Mouse (Mus musculus) heart, adult 11 months (tissue): ENCODE results near the gene Nudt7.

Experiments used
- DNase-seq: peaks from one replicate; pipeline ENCODE4 v3.0.0; 2022

Gene Nudt7

DNA sequence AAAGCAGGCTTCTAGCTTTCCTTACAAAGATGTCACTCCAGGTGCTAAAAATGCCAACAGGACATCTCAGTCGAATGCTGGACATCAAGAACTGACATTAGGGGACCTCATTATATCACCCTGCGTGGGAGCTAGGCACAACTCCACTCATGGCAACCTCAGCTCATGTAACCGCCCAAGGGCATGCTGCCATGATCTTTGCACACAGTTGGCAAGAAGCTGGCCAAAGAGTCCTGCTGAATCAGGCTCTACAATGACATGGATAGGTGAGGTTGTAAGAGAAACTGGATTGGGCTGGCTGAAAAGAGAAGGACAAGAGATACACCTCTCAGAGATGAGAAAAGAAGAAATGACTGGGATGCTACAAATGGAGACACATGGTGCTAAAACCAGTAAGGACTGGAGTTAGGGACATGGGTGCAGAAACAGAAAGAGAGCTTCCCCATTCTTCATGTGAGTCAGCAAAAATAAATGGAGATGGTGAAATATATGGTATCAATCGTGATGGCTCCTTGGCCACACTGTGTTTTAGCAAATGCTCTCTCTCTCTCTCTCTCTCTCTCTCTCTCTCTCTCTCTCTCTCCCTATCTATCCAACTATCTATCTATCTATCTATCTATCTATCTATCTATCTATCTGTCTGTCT, 10.4 kb downstream of the Nudt7 start:
- peak; percentile 96 for DNase-seq

DNA sequence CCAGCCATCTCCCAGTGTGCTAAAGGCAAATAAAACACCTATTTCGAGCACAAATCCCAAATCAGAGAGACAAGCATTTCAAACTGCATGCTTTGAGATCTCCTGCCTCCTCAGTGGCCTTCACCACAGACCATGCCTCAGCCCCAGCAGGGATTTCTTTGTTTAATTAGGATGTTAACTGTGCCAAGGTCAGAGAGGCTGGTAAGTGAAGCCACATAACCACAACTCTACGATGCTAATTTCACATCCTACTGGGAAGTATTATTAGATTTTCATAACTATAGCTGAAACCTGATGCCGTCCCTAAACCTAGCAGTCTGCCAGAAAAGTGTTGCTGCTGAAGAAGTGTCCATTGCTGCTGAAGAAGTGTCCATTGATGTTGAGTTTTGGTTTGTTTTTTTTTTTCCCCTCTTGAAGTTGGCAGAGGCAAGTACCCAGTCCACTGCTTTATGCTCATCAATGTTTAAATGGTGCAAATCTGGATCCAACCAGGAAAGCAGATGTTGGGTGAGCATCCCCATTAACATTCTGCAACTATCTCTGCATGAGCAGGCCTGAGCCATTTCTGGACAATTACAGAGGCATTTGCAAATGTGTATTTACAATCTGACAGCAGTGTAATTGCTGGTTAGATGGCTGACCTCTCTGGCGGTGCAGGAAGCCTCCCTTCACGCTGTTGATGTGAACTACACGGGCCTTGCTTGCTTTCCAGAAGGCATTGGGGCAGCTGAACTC, 20.1 kb downstream of the Nudt7 start:
- peak; percentile 44 for DNase-seq

DNA sequence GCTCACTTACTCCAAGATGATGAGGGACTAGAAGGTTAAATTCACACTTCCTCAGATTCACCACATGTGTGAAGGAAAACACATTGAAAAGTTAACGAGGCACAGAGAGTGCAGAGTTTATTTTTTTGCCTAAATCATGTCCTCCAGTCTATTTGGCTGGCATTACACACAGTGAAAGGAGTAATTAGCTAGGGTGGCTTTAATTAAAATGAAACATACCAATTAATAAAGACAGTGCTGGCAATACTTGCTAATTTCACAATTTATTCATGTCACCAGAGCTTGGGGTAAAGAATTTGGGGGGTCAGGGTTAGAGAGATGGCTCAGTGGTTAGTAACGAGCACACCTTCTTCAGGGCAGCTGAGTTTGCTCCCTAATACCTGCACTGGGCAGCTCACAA, 25.2 kb downstream of the Nudt7 start:
- DNase-seq = peak; percentile 41

DNA sequence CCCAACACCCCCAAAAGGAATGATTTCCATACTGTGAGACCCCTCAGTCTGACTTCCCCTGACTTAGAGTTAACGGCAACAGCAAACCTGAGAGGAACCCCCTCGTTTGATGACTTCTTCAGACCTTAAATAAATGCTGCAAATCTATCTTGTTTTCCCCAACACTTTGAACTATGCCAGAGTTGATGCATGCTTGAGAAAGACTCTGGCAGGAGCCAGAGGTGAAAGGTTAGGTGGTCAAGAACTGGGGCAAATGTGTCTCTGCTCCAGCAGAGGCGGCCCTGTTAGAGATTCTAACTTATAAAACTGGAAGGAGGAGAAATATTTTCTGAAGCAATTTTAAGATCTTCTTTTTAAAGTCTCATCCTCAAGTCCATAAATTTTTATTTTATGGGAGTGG, 26.3 kb downstream of the Nudt7 start:
- DNase-seq = peak; percentile 49

DNA sequence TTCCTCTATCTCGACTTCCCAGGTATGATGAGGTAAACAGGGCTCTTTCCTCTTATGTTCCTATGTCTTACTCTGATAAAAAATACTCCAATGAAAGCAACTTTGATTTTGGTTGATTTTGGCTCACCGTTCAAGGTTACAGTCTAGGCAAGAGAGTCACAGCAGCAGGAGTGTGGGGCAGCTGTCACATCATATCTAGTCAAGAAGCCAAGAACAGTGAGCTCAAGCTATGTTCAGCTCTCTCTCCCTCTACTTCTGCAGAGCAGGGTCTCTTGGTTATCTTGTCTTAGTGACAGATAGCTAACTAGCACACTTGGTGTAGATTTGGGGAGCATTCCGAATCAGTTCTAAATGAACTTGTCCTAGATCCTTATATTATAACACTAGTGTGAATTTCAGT, 30.5 kb downstream of the Nudt7 start:
- no peak for DNase-seq

DNA sequence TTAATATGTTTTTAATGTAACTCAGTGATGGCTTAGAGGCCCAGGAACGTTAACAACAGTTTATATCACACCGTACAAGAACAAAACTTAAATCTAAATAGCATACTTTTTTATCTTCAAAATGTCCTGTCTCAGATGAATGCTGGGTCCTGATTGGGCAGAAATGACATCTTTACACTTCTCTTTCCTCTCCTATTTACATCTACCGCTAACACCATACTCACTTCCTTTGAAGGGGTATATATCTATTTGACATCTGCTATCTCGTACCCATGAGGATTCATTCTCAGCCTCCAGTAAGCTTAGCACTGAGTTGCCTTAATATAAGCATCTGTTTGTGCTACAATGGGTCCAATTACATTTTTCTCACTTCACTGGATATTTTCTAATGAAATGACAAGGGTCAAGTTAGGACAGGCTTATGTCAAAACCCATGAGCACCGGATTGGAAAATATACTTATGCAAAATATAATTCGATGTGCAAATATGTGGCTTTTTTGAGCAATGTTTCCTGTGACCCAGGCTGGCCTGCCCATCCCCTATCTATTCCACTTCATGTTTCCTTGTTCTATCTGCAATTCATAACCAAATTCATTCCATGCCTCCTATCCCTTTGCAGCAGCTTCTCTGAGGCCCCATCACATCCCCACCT, 31.2 kb downstream of the Nudt7 start:
- DNase-seq = peak; percentile 21

DNA sequence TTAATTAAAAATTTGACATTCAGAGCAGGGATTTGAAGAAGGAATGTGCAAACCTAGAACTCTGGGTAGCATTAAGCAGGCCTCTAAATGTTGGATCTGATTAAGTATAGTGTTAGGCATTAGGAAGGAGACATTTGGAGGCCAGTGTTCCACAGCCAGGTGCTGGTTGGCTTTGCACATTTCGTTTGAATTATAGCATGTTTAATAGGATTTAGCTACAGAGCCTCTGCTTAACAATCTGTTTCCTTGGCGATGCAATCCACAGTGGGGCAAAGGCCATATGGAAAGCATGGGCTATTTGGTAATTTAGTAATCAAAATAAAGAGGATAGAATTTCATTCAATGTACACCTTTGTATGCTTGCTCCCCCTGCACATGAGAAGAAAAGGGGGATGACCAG, 32.4 kb downstream of the Nudt7 start:
- peak; percentile 27 for DNase-seq

DNA sequence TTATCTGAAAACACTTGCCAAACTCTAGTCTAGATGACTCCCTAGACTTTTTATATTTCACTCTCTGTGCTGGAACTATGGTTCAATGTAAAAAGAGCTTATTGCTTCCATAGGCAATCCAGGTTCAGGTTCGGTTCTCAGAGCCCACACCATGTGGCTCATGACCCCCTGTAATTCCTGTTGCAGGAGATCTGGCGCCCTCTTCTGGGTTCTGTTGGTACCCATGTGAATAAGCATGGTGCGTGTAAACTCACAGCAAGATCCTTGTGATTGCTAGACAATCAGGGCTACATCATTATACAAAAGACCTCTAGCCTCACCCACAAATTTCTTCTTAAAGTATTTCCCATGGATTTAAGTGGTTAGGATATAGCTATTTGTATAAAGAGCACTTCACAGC, 43.4 kb downstream of the Nudt7 start:
- no peak for DNase-seq

DNA sequence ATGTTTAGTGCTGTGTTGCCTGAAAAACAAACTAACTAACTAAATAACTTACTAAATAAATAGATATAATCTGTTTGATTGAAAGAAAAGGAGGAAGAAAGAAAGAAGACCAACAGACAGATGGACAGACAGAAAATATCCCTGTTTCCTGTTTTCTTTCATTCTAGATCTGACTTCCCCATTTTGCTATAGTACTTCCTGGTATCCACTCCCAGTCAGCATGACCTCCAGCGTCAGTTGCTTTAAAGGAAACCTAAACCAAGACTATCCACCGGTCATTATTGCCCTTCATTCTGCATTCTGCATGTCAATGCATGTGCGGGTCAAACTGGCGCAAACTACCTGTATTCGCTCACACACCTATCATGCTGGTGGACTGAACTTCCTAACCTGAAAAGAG, 60.0 kb downstream of the Nudt7 start:
- DNase-seq = no peak

DNA sequence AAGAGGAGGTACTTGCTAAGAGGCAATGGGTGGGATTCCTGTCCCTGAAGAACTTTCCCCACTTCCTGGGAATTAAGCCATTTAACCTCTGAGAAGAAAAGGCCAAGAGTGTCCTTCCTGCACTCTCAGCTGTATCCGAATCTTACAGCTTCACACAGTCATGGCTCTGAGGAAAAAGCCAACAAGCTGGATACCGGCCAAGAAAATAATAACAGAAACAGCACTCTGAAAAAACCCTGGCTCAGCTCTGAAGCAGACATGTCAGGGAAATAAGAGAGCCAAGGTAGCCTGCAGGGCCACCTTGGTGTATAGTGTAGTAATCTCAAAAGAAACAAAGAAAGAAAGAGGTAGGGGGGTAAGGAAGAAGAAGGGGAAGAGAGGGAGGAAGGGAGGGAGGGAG, 65.6 kb downstream of the Nudt7 start:
- no peak for DNase-seq
